Mouse (Mus musculus): ENCODE measurements around the gene Fgf2. TPM values are rescaled to one million over a fixed set of nuclear protein-coding genes. Genes with fewer than 3 reads are reported as not detected.

Gene Fgf2
- polyA plus RNA-seq, 1 experiment from 2014 or later, result 0.31 TPM

DNA sequence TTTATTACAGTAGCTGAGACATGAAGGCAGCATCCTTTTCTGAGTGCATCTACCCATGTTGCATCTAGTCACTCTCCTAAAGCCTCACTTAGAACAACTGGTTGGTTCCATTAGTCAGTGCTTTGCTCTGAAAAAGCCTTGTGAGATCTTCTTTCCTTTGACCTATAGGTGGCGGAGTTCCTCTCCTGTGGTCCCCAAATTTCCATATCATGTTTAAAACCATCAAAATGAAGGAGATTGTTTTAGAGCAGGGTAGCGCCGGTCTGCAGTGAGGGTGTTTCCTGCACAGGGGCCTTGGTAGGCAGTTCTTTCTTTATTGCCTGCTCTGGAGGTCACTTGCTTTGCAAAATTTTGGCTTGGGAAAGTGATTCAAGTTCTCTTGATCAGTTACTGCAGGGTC is 23.8 kb upstream of the Fgf2 start:
- Histone ChIP-seq H3K4me3 (ENCODE audit: low read depth, low read length) (no peak overlapping the region), H3K4me2 (ENCODE audit: low read depth) (no peak overlapping the region), H3K9me3 (ENCODE audit: control insufficient read depth, low read length) (no peaks in the 10 kb centered on the region), H3K27me3 (ENCODE audit: control insufficient read depth, insufficient read depth, low read length) (no peaks in the 10 kb centered on the region), H3K36me3 (ENCODE audit: control insufficient read depth, insufficient read depth, low read length) (0 out of 2 replicates have a peak, but pooled peaks cover 2% of the 10 kb centered on the region), H3K27ac (ENCODE audit: low read depth, low read length) (no peak overlapping the region), H3K4me1 (ENCODE audit: control insufficient read depth, insufficient read depth, low read length) (no peaks in the 10 kb centered on the region), H3K9ac (ENCODE audit: low read length) (no peak overlapping the region)
- ATAC-seq (ENCODE audit: insufficient read depth, low FRiP score, low TSS enrichment), result no peak
- WGBS, result 39% methylated on average over 3 of the region's 3 CpGs
- no peak for DNase-seq (ENCODE audit: low spot score)

DNA sequence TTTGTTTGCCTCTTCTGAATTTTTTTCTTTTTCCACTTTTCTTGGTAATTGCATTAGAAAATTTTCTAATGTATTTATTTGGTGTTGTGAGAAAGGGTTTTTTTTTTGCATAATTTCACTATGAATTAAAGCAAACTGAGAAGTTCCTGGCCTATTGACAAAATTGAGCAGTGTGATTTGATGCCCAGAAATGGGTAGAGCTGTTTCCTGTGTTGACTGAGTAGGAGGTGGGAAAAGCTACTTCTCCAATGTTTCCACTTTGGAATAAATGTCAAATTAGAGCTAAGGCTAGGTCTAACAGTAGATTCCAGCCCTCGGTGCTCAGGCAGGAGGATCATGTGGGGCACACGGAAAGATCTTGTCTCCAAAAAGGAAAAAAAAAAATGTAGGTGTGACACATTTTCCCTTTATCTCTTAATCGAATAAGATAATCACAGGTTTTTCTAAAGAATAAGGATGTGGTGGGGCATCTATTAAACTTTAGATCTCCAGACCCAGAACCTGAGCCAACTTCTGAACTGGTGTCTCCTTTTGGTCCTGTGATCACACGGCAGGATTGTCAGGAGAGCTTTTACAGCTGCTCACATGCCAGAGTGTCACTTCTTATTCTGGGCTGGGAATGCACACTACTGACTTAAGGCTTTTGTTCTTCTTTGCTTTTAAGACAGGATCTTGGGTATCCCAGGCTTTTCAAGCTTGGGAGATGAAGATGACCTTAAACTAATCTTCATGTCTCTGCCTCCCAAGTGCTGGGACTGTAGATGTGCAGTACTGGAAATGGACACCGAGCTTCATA is 22.6 kb upstream of the Fgf2 start:
- Histone ChIP-seq H3K36me3 (ENCODE audit: control insufficient read depth, insufficient read depth, low read length) (no peaks in the 10 kb centered on the region), H3K4me3 (ENCODE audit: low read depth, low read length) (no peak overlapping the region), H3K9me3 (ENCODE audit: control insufficient read depth, low read length) (no peaks in the 10 kb centered on the region), H3K4me2 (ENCODE audit: low read depth) (no peak overlapping the region), H3K9ac (ENCODE audit: low read length) (no peak overlapping the region), H3K27me3 (ENCODE audit: control insufficient read depth, insufficient read depth, low read length) (no peaks in the 10 kb centered on the region), H3K4me1 (ENCODE audit: control insufficient read depth, insufficient read depth, low read length) (no peaks in the 10 kb centered on the region), H3K27ac (ENCODE audit: low read depth, low read length) (no peak overlapping the region)
- ATAC-seq (ENCODE audit: insufficient read depth, low FRiP score, low TSS enrichment) (no peak), DNase-seq (ENCODE audit: low spot score) (no peak)
- 82% methylated on average over 5 of the region's 5 CpGs for WGBS

DNA sequence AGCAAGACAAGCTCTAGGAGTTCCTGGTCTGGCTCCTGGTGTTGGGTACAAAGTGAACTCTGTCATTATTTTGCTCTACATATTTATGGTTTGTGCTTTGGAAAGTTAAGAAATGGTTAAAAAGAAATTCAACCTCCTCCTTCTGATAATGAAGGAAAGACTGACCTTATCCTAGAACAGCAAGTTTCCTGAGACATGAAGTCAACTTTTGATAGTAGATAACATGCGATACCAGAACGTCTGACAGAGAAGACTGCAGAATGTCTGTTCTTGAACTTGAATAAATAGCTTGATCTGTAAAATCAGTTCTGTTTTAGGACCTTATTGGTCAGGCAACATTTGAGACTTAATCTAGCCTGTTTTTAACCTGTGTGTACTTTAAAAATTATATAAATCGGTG is 21.5 kb upstream of the Fgf2 start:
- H3K4me3 ChIP-seq (ENCODE audit: low read depth, low read length), result no peak overlapping the region
- no peaks in the 10 kb centered on the region for H3K36me3 ChIP-seq (ENCODE audit: control insufficient read depth, insufficient read depth, low read length)
- no peaks in the 10 kb centered on the region for H3K4me1 ChIP-seq (ENCODE audit: control insufficient read depth, insufficient read depth, low read length)
- DNase-seq (ENCODE audit: low spot score), result no peak
- 89% methylated on average over 3 of the region's 3 CpGs for WGBS
- no peak overlapping the region for H3K9ac ChIP-seq (ENCODE audit: low read length)
- no peak overlapping the region for H3K4me2 ChIP-seq (ENCODE audit: low read depth)
- H3K27me3 ChIP-seq (ENCODE audit: control insufficient read depth, insufficient read depth, low read length), result no peaks in the 10 kb centered on the region
- no peaks in the 10 kb centered on the region for H3K9me3 ChIP-seq (ENCODE audit: control insufficient read depth, low read length)
- H3K27ac ChIP-seq (ENCODE audit: low read depth, low read length), result no peak overlapping the region
- no peak for ATAC-seq (ENCODE audit: insufficient read depth, low FRiP score, low TSS enrichment)

DNA sequence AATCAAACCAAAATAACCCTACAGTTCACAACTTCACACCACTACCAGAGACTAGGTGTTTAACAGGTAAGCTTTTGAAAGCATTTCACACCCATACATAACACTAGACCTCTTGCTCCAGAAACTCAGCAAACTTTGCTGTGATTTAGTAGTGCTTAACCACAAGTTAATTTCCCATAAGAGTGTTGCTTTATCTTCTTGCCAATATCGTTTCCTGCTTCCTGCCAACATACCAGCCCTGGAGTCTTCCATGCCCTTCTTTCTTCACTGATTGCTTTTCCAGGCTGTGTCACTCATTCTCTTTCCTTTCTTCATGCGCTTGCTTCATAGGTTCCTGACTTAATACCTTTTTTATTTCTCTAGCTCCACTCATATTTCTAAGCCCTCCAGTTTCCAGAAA is 19.7 kb upstream of the Fgf2 start:
- ATAC-seq (ENCODE audit: insufficient read depth, low FRiP score, low TSS enrichment), result no peak
- H3K4me2 ChIP-seq (ENCODE audit: low read depth), result no peak overlapping the region
- no peaks in the 10 kb centered on the region for H3K36me3 ChIP-seq (ENCODE audit: control insufficient read depth, insufficient read depth, low read length)

DNA sequence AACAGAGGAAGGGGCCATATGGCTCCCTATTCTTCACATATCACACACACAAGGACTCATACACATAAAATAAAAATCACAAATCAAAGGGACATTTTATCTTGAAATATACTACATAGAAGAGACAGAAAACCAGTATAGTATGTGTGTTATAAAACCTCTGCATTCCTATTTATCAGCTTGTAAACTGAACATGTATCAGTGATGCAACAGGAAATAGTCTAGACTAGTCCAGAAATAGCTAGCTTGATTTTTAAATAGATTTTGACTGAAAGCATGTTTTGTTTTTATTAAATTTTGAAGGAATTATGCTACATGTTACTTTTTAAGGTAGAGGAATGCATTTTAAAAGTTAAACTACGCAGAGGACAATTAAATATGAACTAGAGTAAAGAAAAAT is 18.2 kb upstream of the Fgf2 start:
- no peak for ATAC-seq (ENCODE audit: insufficient read depth, low FRiP score, low TSS enrichment)
- WGBS, result 86% methylated on average over 1 of the region's 1 CpGs
- Histone ChIP-seq H3K4me3 (ENCODE audit: low read depth, low read length) (no peak overlapping the region), H3K9me3 (ENCODE audit: control insufficient read depth, low read length) (no peaks in the 10 kb centered on the region), H3K9ac (ENCODE audit: low read length) (no peak overlapping the region), H3K4me1 (ENCODE audit: control insufficient read depth, insufficient read depth, low read length) (no peaks in the 10 kb centered on the region), H3K27ac (ENCODE audit: low read depth, low read length) (no peak overlapping the region), H3K4me2 (ENCODE audit: low read depth) (no peak overlapping the region), H3K36me3 (ENCODE audit: control insufficient read depth, insufficient read depth, low read length) (no peaks in the 10 kb centered on the region), H3K27me3 (ENCODE audit: control insufficient read depth, insufficient read depth, low read length) (no peaks in the 10 kb centered on the region)
- no peak for DNase-seq (ENCODE audit: low spot score)

More for the DNA sequence above, 19.7 kb upstream of the Fgf2 start:
- Histone ChIP-seq H3K27ac (ENCODE audit: low read depth, low read length) (no peak overlapping the region), H3K27me3 (ENCODE audit: control insufficient read depth, insufficient read depth, low read length) (no peaks in the 10 kb centered on the region), H3K9ac (ENCODE audit: low read length) (no peak overlapping the region), H3K9me3 (ENCODE audit: control insufficient read depth, low read length) (no peaks in the 10 kb centered on the region), H3K4me3 (ENCODE audit: low read depth, low read length) (no peak overlapping the region), H3K4me1 (ENCODE audit: control insufficient read depth, insufficient read depth, low read length) (no peaks in the 10 kb centered on the region)
- WGBS, result 82% methylated on average over 2 of the region's 2 CpGs
- no peak for DNase-seq (ENCODE audit: low spot score)

DNA sequence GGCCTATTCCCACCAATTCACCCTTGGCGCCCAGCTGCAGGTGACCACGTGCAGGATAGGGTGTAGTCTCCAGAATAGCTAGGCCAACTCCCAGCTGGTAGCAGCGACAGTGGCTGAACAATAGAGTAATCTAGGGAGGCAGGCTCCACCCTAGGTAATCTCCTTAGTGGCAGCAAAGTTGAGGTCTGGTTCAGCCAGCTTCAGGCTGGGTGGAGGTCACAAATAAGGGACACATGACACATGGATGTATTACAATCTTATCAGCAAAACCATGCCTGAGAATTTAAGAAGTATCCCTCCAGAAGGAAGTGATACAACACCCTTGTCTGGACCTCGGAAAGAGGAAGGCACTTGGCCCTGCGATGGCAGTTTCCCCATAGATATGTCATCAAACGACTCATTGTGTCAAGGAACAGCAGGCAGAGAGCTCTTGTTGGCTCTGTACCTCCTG is 16.1 kb upstream of the Fgf2 start:
- no peak for ATAC-seq (ENCODE audit: insufficient read depth, low FRiP score, low TSS enrichment)
- WGBS, result 67% methylated on average over 6 of the region's 6 CpGs
- H3K9ac ChIP-seq (ENCODE audit: low read length), result no peak overlapping the region

DNA sequence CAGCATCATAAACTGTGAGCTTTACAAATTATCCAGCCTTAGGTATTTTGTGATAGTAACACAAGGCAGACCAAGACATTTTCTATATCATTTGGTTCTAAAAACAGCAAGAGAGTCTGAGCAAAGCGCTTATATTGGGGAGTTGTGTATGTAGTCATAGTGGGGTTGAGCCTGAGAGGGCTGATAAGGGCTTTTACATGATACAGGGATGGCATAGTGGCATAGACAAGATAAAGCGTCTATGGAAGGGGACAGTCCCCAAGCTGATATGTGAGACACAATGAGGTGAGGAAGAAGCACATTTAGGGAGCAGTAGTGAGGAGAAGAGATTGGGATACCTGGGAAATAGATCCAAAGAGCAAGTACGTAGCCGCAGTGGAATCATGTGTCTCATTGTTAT is 14.1 kb upstream of the Fgf2 start:
- H3K27ac ChIP-seq (ENCODE audit: low read depth, low read length), result no peak overlapping the region
- H3K4me2 ChIP-seq (ENCODE audit: low read depth), result no peak overlapping the region
- no peaks in the 10 kb centered on the region for H3K27me3 ChIP-seq (ENCODE audit: control insufficient read depth, insufficient read depth, low read length)
- DNase-seq (ENCODE audit: low spot score) (no peak), ATAC-seq (ENCODE audit: insufficient read depth, low FRiP score, low TSS enrichment) (no peak)
- H3K4me1 ChIP-seq (ENCODE audit: control insufficient read depth, insufficient read depth, low read length), result no peaks in the 10 kb centered on the region
- 94% methylated on average over 4 of the region's 4 CpGs for WGBS
- H3K9me3 ChIP-seq (ENCODE audit: control insufficient read depth, low read length), result no peaks in the 10 kb centered on the region
- H3K36me3 ChIP-seq (ENCODE audit: control insufficient read depth, insufficient read depth, low read length), result no peaks in the 10 kb centered on the region
- H3K4me3 ChIP-seq (ENCODE audit: low read depth, low read length), result no peak overlapping the region
- no peak overlapping the region for H3K9ac ChIP-seq (ENCODE audit: low read length)

More for the DNA sequence above, 16.1 kb upstream of the Fgf2 start:
- Histone ChIP-seq H3K4me2 (ENCODE audit: low read depth) (no peak overlapping the region), H3K9me3 (ENCODE audit: control insufficient read depth, low read length) (no peaks in the 10 kb centered on the region), H3K27ac (ENCODE audit: low read depth, low read length) (no peak overlapping the region), H3K4me3 (ENCODE audit: low read depth, low read length) (no peak overlapping the region), H3K27me3 (ENCODE audit: control insufficient read depth, insufficient read depth, low read length) (no peaks in the 10 kb centered on the region), H3K36me3 (ENCODE audit: control insufficient read depth, insufficient read depth, low read length) (no peaks in the 10 kb centered on the region), H3K4me1 (ENCODE audit: control insufficient read depth, insufficient read depth, low read length) (no peaks in the 10 kb centered on the region)
- no peak for DNase-seq (ENCODE audit: low spot score)

DNA sequence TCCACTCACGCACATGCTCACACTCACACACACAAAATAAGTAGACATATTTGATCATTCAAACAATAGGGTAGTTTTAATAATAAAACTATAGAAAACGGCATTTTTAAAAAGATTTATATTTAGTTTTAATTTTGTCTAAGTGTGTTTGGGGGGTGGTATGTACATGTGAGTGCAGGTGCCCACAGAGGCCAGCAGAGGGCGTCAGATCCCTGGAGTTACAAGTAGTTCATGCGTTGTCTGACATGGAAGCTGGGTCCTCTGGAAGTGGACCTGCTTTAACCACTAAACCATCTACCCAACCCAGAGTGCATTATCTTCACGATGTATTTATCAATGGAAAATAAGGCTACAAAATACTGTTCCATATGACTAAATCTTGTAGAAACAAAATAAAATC is 7.0 kb upstream of the Fgf2 start:
- no peak for DNase-seq (ENCODE audit: low spot score)

DNA sequence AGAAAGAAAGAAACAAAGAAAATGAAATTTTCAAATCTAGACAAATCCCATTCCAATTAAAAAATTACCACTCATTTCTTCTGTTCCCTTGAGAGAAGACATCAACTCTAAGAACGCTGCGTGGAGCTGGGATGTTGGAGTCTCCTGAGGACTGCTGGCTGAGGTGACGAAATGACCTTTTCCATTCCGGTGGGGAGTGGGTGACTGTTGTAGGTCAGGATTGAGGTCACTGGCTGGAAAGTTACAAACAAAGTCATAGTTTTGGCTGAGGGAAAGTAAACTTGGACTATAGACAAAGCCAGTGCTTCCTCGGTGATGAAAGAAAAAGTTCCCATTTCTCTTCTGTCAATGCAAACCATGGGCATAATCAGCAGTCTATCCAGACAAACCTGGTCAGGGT is 5.3 kb upstream of the Fgf2 start:
- H3K36me3 ChIP-seq (ENCODE audit: control insufficient read depth, insufficient read depth, low read length), result no peaks in the 10 kb centered on the region
- no peaks in the 10 kb centered on the region for H3K4me1 ChIP-seq (ENCODE audit: control insufficient read depth, insufficient read depth, low read length)
- no peak overlapping the region for H3K27ac ChIP-seq (ENCODE audit: low read depth, low read length)
- H3K4me3 ChIP-seq (ENCODE audit: low read depth, low read length), result no peak overlapping the region
- DNase-seq (ENCODE audit: low spot score), result no peak
- 76% methylated on average over 5 of the region's 5 CpGs for WGBS
- no peak overlapping the region for H3K9ac ChIP-seq (ENCODE audit: low read length)
- no peak overlapping the region for H3K4me2 ChIP-seq (ENCODE audit: low read depth)
- ATAC-seq (ENCODE audit: insufficient read depth, low FRiP score, low TSS enrichment), result no peak
- H3K9me3 ChIP-seq (ENCODE audit: control insufficient read depth, low read length), result no peaks in the 10 kb centered on the region
- H3K27me3 ChIP-seq (ENCODE audit: control insufficient read depth, insufficient read depth, low read length), result peaks cover 2% of the 10 kb centered on the region; the same call in 1 of the 2 replicates

More for the DNA sequence above, 7.0 kb upstream of the Fgf2 start:
- Histone ChIP-seq H3K4me3 (ENCODE audit: low read depth, low read length) (no peak overlapping the region), H3K9ac (ENCODE audit: low read length) (no peak overlapping the region), H3K36me3 (ENCODE audit: control insufficient read depth, insufficient read depth, low read length) (no peaks in the 10 kb centered on the region), H3K4me2 (ENCODE audit: low read depth) (no peak overlapping the region), H3K4me1 (ENCODE audit: control insufficient read depth, insufficient read depth, low read length) (no peaks in the 10 kb centered on the region), H3K9me3 (ENCODE audit: control insufficient read depth, low read length) (no peaks in the 10 kb centered on the region), H3K27me3 (ENCODE audit: control insufficient read depth, insufficient read depth, low read length) (no peaks in the 10 kb centered on the region), H3K27ac (ENCODE audit: low read depth, low read length) (no peak overlapping the region)
- WGBS, result 60% methylated on average over 5 of the region's 5 CpGs
- no peak for ATAC-seq (ENCODE audit: insufficient read depth, low FRiP score, low TSS enrichment)
